Mouse (Mus musculus) cerebellum, adult 2 months (tissue): ENCODE measurements around the gene Notum.

ENCODE experiments used
- CTCF ChIP-seq: fragments of 200-500 bp; IDR thresholded peaks from 2 replicates; pipeline ENCODE4 v1.5.1; 2011; ENCODE audit warnings: low read depth, mild to moderate bottlenecking, control low read depth, low read length, moderate library complexity, borderline replicate concordance; ENCODE audit not compliant: insufficient read depth
- POLR2A ChIP-seq: fragments of 200-500 bp; IDR thresholded peaks from 2 replicates; pipeline ENCODE4 v1.6.1; 2011; ENCODE audit warnings: low read length, control low read depth, borderline replicate concordance; ENCODE audit not compliant: insufficient read depth

- TF ChIP-seq CTCF (no peak), POLR2A (no peak)
Observed at GRCm38 (mm10) chr11:120643601-120643987, 17.4 kb downstream of the Notum start, which contains the start of gene Pycr1.
